Mouse (Mus musculus) c-Kit-positive CD71-positive TER-119-positive erythroid progenitor cells, embryonic 14.5 days (primary cell): ENCODE results near the gene Trmo.

Experiments
- DNase-seq: peaks from one replicate; pipeline ENCODE4 v3.0.0-alpha.2; 2013; ENCODE audit warnings: low spot score

Gene Trmo

DNA sequence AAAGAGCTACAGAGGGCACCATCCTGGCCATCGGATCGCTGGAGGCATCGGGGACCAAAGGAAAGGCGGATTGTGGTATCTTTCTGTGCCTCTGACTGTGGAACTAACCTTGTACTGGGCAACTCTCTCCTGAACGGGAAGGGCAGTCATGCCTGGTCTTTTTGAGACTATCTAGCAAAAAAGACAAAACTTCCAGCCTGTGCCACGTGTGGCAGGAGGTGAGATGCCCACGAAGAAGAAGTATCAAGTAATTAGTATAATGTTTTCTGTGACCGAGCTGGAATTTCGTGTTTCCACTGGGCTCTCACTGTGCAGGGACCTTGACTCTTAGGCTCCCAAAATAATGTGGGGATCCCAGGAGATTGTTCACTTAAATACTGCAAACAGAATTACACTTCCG, 50.2 kb downstream of the Trmo start:
- no peak for DNase-seq

DNA sequence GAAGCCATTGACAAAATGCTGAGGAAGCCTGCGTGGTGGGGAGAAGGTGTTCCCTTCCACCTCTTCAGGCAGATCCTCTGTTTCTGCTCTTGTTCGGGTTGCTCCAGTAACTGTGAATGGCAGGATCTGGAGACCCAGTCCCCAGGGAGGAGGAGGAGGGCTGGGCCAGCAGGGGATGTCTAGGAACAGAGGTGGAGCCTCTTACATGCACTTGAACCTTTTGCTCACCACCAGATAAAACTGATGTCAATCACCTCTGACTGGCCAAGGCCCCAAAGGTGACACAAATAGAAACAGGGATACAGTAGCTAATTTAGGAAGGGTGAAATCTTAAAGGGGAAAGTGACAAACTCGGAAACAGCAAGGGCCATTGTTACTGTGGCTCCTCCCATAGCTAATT, 51.2 kb downstream of the Trmo start:
- no peak for DNase-seq

DNA sequence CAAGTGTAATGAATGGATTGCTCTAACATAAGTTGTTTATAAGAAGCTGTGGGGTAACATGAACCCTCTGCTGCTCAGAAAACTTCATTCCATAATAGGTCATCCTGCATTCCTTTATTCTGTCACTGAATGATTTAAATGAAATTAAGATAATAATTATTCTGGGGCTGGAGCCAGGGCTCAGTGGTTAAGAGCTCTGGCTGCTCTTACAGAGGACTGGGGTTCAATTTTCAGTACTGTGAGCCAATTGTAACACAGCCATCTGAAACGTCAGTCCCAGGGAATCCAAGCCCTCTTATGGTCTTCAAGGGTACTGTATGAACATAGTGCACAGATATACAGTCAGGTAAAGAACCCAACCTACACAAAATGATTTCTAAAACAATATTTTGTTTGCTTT, 53.4 kb downstream of the Trmo start:
- DNase-seq, result no peak

DNA sequence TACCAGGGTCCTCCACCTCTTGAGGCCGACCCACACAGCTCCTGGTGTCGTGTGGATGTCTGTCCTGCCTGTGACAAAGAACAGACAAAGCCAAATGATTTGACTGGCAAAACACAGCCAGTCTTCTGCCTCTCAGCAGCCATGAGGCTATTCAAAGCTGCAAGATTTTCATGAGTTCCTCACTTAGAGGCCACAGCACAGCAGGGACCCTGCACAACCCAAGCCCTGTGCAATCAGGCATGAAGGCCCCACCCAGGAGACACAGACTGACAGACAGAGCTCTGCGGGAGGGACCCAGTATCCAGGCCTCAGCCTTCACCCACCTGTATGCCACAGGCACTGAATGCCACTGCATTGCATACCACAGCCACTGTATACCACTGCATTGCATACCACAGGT, 60.3 kb downstream of the Trmo start:
- DNase-seq, result no peak
